Mouse (Mus musculus): Measurements from ENCODE around the gene Aspg. TPM values are rescaled to one million over a fixed set of nuclear protein-coding genes. Genes with fewer than 3 reads are reported as not detected.

The Aspg gene
- polyA plus RNA-seq, 1 experiment = 39.2 TPM

DNA sequence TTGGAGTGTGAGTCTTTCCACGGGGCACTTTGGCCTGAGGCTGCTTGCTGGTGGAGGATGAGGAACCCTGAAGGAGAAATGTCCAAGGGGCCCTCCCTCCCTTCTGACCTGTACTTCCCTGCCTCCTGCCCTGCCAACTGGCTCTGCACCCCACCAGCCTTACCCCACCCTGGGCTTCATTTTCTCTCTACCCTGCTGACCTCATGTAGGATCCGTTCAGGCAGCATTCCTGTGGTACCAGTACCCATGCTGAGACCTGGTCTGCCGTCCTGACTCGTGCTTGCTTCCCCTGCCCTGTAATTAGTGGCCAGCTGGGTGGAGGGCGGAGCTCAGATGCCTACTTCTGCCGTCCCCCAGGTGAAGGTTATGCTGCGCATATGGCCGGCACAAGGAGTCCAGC is 65.7 kb downstream of the Aspg start:
- WGBS = 54% methylated on average over 8 of the region's 8 CpGs
- TF ChIP-seq POLR2A (IDR thresholded peaks at IDR 0.05; ENCODE audit: low read depth, low read length) (no peak), CTCF (conservative IDR thresholded peaks at IDR 0.05; ENCODE audit: insufficient read depth, insufficient read length, low read depth, low read length) (no peak)

More for the DNA sequence above, 65.7 kb downstream of the Aspg start:
- Histone ChIP-seq H3K4me3 (ENCODE audit: insufficient read depth, low read depth, low read length) (no peak overlapping the region), H3K27ac (ENCODE audit: insufficient read depth, low read depth, low read length) (no peak overlapping the region), H3K27me3 (replicated peaks; ENCODE audit: control insufficient read depth, insufficient read depth, low read length) (no peaks in the 10 kb centered on the region), H3K36me3 (ENCODE audit: control insufficient read depth, insufficient read depth, low read length) (no peaks in the 10 kb centered on the region), H3K4me1 (ENCODE audit: control insufficient read depth, insufficient read depth, low read length) (0 out of 2 replicates have a peak, but pooled peaks cover 3% of the 10 kb centered on the region)
- DNase-seq = no peak

Other genes with a start within 250 kb of the Aspg start
- 11.2 and 11.7 TPM in 2 replicates for gene Ppp1r13b, start 198.6 kb upstream of the Aspg start, polyA plus RNA-seq (2012; rRNA removed)
- gene Atp5mpl, start 139.7 kb upstream of the Aspg start, polyA plus RNA-seq (2012; rRNA removed) = 91.8 and 126 TPM in 2 replicates
- gene Tdrd9, start 135.1 kb upstream of the Aspg start, polyA plus RNA-seq (2012; rRNA removed) = 0.07 TPM in 1 of 2 replicates, not detected in the other
- gene Rd3l, start 125.4 kb upstream of the Aspg start, polyA plus RNA-seq (2012; rRNA removed) = not detected in 2 replicates
- gene Kif26a, start 39.5 kb downstream of the Aspg start, polyA plus RNA-seq (2012; rRNA removed) = 3.8 and 4.2 TPM in 2 replicates